Mouse (Mus musculus) megakaryocyte, embryonic 14.5 days (primary cell): Measurements from ENCODE around the gene Tgfa.

Experiments used
- FLI1 ChIP-seq: IDR thresholded peaks from 2 replicates; pipeline ENCODE4 v1.6.1; 2012; ENCODE audit warnings: low read length, inconsistent platforms, mixed read lengths
- GATA1 ChIP-seq: IDR thresholded peaks from 3 replicates; pipeline ENCODE4 v1.6.1; 2012; ENCODE audit warnings: mixed read lengths, low read length, inconsistent platforms, borderline replicate concordance

DNA sequence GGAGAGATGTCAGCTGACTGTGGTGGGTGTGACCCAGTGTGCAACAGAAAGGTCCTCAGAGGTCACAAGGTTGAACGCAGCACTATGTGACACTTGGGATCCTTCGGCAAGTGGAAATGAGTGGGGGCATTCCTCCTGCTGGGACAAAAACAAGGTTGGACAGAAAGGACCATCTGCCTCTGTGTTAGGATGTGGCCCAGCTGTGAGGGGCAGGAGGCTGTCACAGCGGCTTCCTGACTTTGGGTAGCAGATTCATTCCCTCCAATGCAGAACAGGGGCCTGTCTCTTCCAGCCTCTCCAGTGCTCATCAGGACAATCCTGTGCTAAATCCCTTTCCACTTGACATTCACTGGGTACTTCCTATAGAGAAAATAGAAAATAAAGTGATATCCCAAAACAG, 34.1 kb upstream of the Tgfa start:
- no peak for TF ChIP-seq FLI1
- TF ChIP-seq GATA1, result no peak
